Mouse (Mus musculus) bone marrow macrophage, adult 2 months (primary cell): Measurements from ENCODE around the gene Alk.

ENCODE experiments used
- CTCF ChIP-seq: IDR thresholded peaks from 2 replicates; pipeline ENCODE4 v1.5.1; 2012; ENCODE audit warnings: low read depth, mild to moderate bottlenecking, low read length, moderate library complexity
- POLR2A ChIP-seq: IDR thresholded peaks from 2 replicates; pipeline ENCODE4 v1.6.1; 2012; ENCODE audit warnings: mild to moderate bottlenecking, low read depth, low read length, borderline replicate concordance

- TF ChIP-seq POLR2A (no peak), CTCF (no peak)
These were observed 639.8 kb downstream of the Alk start for GRCm38 (mm10) chr17:71964610-71965009.
